Mouse (Mus musculus) liver, embryonic 14.5 days (tissue): ENCODE data around the gene Cd200r1.

ENCODE experiments used
- CTCF ChIP-seq: IDR thresholded peaks from 2 replicates; pipeline ENCODE4 v1.5.1; 2016; ENCODE audit warnings: antibody characterized with exemption, low read depth, control low read depth
- EP300 ChIP-seq: IDR thresholded peaks from 2 replicates; pipeline ENCODE4 v1.6.1; 2016; ENCODE audit warnings: antibody characterized with exemption, low read depth

- TF ChIP-seq CTCF, result no peak
- TF ChIP-seq EP300, result no peak
Measured at GRCm38 (mm10) chr16:44735676-44736075, 29.9 kb upstream of the Cd200r1 start.
